Mouse (Mus musculus): ENCODE measurements around the gene Scn3a. TPM values are rescaled to one million over a fixed set of nuclear protein-coding genes. Genes with fewer than 3 reads are reported as not detected.
A peak's percentile ranks its signal among the peaks of the same experiment; 100 is the strongest.

Gene Scn3a
- 0.05 TPM for polyA plus RNA-seq (2012; fragmentation: generic; extraction: Trizol)

DNA sequence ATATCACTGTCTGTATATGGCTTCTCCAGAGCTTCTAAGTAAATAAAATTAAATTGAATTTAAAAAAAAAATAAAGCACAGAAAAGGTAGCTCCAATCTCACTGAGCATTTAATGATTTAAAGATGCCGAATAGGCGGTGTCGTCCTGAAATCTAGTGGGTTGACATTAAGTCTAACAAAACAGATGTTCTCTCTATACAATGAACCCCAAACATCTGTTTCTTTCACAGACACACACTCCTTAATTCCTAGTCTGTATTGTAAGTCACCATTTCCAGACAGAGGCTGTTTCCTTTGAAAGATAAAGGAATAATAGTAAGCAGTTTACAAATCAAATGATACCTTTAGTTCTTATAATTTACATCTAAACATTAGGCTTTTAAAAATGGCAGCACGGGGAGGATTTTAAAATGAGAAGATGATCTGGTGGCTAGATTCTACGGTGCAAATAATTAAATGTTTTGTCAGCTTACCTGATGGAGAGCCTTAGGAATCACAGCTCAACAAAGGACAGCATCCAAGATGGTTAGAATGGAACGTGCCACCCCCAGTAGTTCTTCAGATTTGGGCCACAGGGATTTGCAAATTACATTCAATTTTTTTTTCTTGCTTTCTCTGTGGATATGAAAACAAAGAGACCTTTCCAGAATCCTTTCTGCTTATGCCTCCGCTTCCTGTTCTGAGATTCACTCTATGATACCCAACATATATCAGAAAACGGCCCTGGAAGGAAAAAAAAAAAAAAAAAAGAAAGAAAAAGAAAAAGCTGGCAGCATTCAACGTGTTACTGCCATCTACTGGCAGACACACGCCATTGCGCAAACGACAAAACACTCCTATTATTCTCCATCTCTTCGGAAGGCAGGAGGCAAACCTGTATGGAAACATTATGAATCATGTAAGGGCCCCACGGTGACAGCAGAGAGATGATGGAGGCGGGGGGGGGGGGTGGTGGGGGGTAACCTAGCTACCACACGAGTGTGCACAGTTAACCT is at the start of gene Scn3a:
TSS of gene Scn3a (minus strand) at position 835 of the 995 bp plus-strand sequence.
- TF ChIP-seq TCF3 (IDR thresholded peaks at IDR 0.05; ENCODE audit: insufficient read length, low read depth) (no peak), CEBPB (IDR thresholded peaks at IDR 0.05; ENCODE audit: insufficient read depth, poor library complexity, severe bottlenecking) (no peak), TCF12 (IDR thresholded peaks at IDR 0.05; ENCODE audit: insufficient read depth, poor library complexity, severe bottlenecking) (no peak), USF1 (IDR thresholded peaks at IDR 0.05; ENCODE audit: low read depth) (no peak), MAX (IDR thresholded peaks at IDR 0.05; ENCODE audit: low read depth) (no peak), MYOG (IDR thresholded peaks at IDR 0.05; ENCODE audit: control insufficient read depth in 1 of 3, insufficient read depth in 1 of 3, insufficient read length in 2 of 3, low read depth in 2 of 3) (no peak), E2F4 (IDR thresholded peaks at IDR 0.05; ENCODE audit: insufficient read depth) (no peak)
- Histone ChIP-seq H3ac (ENCODE audit: control insufficient read depth, insufficient read length) (no peak within 1 kb of the TSS), H3K79me2 (ENCODE audit: control insufficient read depth, insufficient read depth) (no peaks in the 10 kb centered on the region), H3K27me3 (ENCODE audit: control insufficient read depth, insufficient read depth, insufficient read length) (peaks cover 12% of the 10 kb centered on the region), H3K4me2 (ENCODE audit: low read depth) (peak within 1 kb of the TSS; percentile 20), H3K36me3 (ENCODE audit: control insufficient read depth, insufficient read depth) (no peaks in the 10 kb centered on the region), H3K4me3 (no peak within 1 kb of the TSS)

DNA sequence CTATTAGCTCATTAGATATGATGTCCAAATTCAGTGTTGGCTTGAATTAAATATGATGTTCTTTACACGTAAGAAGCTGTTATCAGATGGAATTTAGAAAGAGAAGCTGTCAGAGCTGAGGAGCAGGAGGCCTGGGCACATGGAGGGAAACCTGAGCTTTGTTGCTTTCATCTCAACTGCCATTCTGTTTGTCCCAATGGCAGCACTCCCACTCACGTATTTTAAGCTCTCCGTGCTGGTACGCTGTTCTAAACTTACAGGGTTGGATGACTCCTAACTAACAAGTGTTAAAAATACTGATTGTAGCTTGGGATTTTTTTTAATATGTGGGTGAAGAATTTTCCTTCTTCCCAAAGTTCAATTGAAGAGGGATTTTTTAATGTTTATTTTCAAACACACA is 44.5 kb upstream of the Scn3a start:
- Histone ChIP-seq H3K4me3 (no peak overlapping the region), H3ac (ENCODE audit: control insufficient read depth, insufficient read length) (no peak overlapping the region), H3K79me2 (ENCODE audit: control insufficient read depth, insufficient read depth) (no peaks in the 10 kb centered on the region), H3K36me3 (ENCODE audit: control insufficient read depth, insufficient read depth) (no peaks in the 10 kb centered on the region), H3K27me3 (ENCODE audit: control insufficient read depth, insufficient read depth, insufficient read length) (no peaks in the 10 kb centered on the region), H3K4me2 (ENCODE audit: low read depth) (no peak overlapping the region)
- no peak for TF ChIP-seq TCF12 (IDR thresholded peaks at IDR 0.05; ENCODE audit: insufficient read depth, poor library complexity, severe bottlenecking)
- TF ChIP-seq POLR2A (IDR thresholded peaks at IDR 0.05; ENCODE audit: insufficient read length, low read depth), result no peak

DNA sequence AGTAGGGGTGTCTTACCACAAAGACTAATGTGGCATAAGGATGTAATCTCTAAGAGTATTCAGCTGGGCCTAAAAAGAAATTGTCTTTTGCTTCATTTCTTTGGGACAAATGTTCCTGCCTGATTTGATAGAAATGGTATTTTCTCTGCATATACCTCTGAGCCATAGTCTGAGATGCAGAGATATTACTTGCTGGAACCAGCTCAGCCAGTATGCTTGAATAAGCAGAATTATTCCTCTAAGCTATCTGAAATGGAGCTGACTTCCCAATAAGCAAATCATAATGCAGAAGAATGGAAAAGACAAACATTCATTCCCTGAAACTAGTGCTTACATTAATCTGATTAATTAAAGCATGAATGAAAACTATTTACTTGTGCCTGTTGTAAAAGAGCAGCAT is 40.4 kb upstream of the Scn3a start:
- Histone ChIP-seq H3K36me3 (ENCODE audit: control insufficient read depth, insufficient read depth) (no peaks in the 10 kb centered on the region), H3ac (ENCODE audit: control insufficient read depth, insufficient read length) (no peak overlapping the region), H3K4me3 (no peak overlapping the region), H3K27me3 (ENCODE audit: control insufficient read depth, insufficient read depth, insufficient read length) (no peaks in the 10 kb centered on the region), H3K4me2 (ENCODE audit: low read depth) (no peak overlapping the region), H3K79me2 (ENCODE audit: control insufficient read depth, insufficient read depth) (no peaks in the 10 kb centered on the region)
- TF ChIP-seq E2F4 (IDR thresholded peaks at IDR 0.05; ENCODE audit: insufficient read depth) (no peak), MAX (IDR thresholded peaks at IDR 0.05; ENCODE audit: low read depth) (no peak), CEBPB (IDR thresholded peaks at IDR 0.05; ENCODE audit: insufficient read depth, poor library complexity, severe bottlenecking) (no peak), POLR2AphosphoS2 (IDR thresholded peaks at IDR 0.05; ENCODE audit: insufficient read length, low read depth) (no peak), TCF3 (IDR thresholded peaks at IDR 0.05; ENCODE audit: insufficient read length, low read depth) (no peak), TCF12 (IDR thresholded peaks at IDR 0.05; ENCODE audit: insufficient read depth, poor library complexity, severe bottlenecking) (no peak), MYOD1 (IDR thresholded peaks at IDR 0.05; ENCODE audit: control insufficient read depth in 1 of 3, insufficient read length in 2 of 3, low read depth in 2 of 3) (no peak), SRF (IDR thresholded peaks at IDR 0.05; ENCODE audit: control insufficient read depth, insufficient read length, low read depth) (no peak), MYOG (IDR thresholded peaks at IDR 0.05; ENCODE audit: control insufficient read depth in 1 of 3, insufficient read depth in 1 of 3, insufficient read length in 2 of 3, low read depth in 2 of 3) (no peak), POLR2A (IDR thresholded peaks at IDR 0.05; ENCODE audit: insufficient read length, low read depth) (no peak), REST (IDR thresholded peaks at IDR 0.05; ENCODE audit: insufficient read depth, insufficient read length) (no peak), USF1 (IDR thresholded peaks at IDR 0.05; ENCODE audit: low read depth) (no peak)

DNA sequence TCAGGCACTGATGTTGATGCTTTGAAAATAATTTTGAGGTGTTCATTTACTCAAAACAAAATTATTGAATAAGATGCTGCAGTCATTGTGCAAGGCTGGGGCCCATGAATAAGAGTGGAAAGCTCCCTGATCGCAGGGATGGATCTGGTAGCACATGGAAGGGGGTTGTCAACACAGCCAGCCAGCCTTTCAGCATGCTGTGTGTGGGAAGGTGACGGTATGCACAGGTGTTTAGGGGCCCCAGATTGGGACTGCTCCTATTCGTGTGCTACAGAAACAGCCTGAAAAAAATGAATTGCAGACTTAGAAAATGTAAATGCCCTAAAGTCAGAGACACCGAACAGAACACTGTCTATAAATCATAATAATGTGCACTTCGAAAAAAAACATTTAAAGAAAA is 20.3 kb upstream of the Scn3a start:
- TF ChIP-seq MYOD1 (IDR thresholded peaks at IDR 0.05; ENCODE audit: control insufficient read depth in 1 of 3, insufficient read length in 2 of 3, low read depth in 2 of 3) (no peak), MAX (IDR thresholded peaks at IDR 0.05; ENCODE audit: low read depth) (no peak), REST (IDR thresholded peaks at IDR 0.05; ENCODE audit: insufficient read depth, insufficient read length) (no peak), TCF3 (IDR thresholded peaks at IDR 0.05; ENCODE audit: insufficient read length, low read depth) (no peak), POLR2A (IDR thresholded peaks at IDR 0.05; ENCODE audit: insufficient read length, low read depth) (no peak), MYOG (IDR thresholded peaks at IDR 0.05; ENCODE audit: control insufficient read depth in 1 of 3, insufficient read depth in 1 of 3, insufficient read length in 2 of 3, low read depth in 2 of 3) (no peak), SRF (IDR thresholded peaks at IDR 0.05; ENCODE audit: control insufficient read depth, insufficient read length, low read depth) (no peak), TCF12 (IDR thresholded peaks at IDR 0.05; ENCODE audit: insufficient read depth, poor library complexity, severe bottlenecking) (no peak)
- no peaks in the 10 kb centered on the region for H3K79me2 ChIP-seq (ENCODE audit: control insufficient read depth, insufficient read depth)
- no peak overlapping the region for H3K4me2 ChIP-seq (ENCODE audit: low read depth)
- H3ac ChIP-seq (ENCODE audit: control insufficient read depth, insufficient read length), result no peak overlapping the region
- no peak overlapping the region for H3K4me3 ChIP-seq
- no peaks in the 10 kb centered on the region for H3K27me3 ChIP-seq (ENCODE audit: control insufficient read depth, insufficient read depth, insufficient read length)
- H3K36me3 ChIP-seq (ENCODE audit: control insufficient read depth, insufficient read depth), result no peaks in the 10 kb centered on the region

DNA sequence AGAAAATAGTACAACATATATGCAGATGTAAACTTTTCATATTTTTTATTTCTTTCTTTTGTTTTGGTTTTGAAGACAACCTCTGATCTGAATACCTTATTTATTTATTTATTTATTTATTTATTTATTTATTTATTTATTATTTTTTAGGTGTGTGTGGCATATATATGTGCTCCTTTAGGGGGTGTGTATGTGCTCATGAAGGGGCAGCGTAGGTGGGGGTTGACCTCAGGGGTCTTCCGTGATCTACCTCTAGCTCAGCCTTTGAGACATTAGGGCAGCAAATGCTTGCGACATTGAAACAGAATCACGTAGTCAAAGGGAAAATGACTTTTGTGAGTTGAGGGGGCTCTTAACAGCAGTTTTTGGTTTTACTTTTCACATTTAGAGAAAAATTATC is 498 bp upstream of the Scn3a start:
- TF ChIP-seq REST (IDR thresholded peaks at IDR 0.05; ENCODE audit: insufficient read depth, insufficient read length) (no peak), MAX (IDR thresholded peaks at IDR 0.05; ENCODE audit: low read depth) (no peak), USF1 (IDR thresholded peaks at IDR 0.05; ENCODE audit: low read depth) (no peak), MYOD1 (IDR thresholded peaks at IDR 0.05; ENCODE audit: control insufficient read depth in 1 of 3, insufficient read length in 2 of 3, low read depth in 2 of 3) (no peak), MYOG (IDR thresholded peaks at IDR 0.05; ENCODE audit: control insufficient read depth in 1 of 3, insufficient read depth in 1 of 3, insufficient read length in 2 of 3, low read depth in 2 of 3) (no peak), POLR2A (IDR thresholded peaks at IDR 0.05; ENCODE audit: insufficient read length, low read depth) (no peak), SRF (IDR thresholded peaks at IDR 0.05; ENCODE audit: control insufficient read depth, insufficient read length, low read depth) (no peak), TCF3 (IDR thresholded peaks at IDR 0.05; ENCODE audit: insufficient read length, low read depth) (no peak), TCF12 (IDR thresholded peaks at IDR 0.05; ENCODE audit: insufficient read depth, poor library complexity, severe bottlenecking) (no peak), POLR2AphosphoS2 (IDR thresholded peaks at IDR 0.05; ENCODE audit: insufficient read length, low read depth) (no peak), CEBPB (IDR thresholded peaks at IDR 0.05; ENCODE audit: insufficient read depth, poor library complexity, severe bottlenecking) (no peak), E2F4 (IDR thresholded peaks at IDR 0.05; ENCODE audit: insufficient read depth) (no peak)
- Histone ChIP-seq H3K79me2 (ENCODE audit: control insufficient read depth, insufficient read depth) (no peaks in the 10 kb centered on the region), H3K36me3 (ENCODE audit: control insufficient read depth, insufficient read depth) (no peaks in the 10 kb centered on the region), H3K4me3 (no peak overlapping the region), H3K4me2 (ENCODE audit: low read depth) (no peak overlapping the region), H3K27me3 (ENCODE audit: control insufficient read depth, insufficient read depth, insufficient read length) (peaks cover 12% of the 10 kb centered on the region), H3ac (ENCODE audit: control insufficient read depth, insufficient read length) (no peak overlapping the region)

Data from myocyte (in vitro differentiated cells).